ENCODE assay signal across 35 mouse cellular contexts in genomic region chr17:91875231-91875630, GRCm38 (mm10).
"Had no signal": no experiment of that assay in that cellular context is flagged by ENCODE, and none has a peak within 500 bp of the region (broad histone marks: within the 10 kb centered on the region; RNA-seq: fewer than 3 reads in every experiment).

No protein-coding gene starts in this region.

- H3K9ac ChIP-seq: heart, embryonic 12.5 days; heart, embryonic 13.5 days; heart, embryonic 15.5 days; hindbrain, embryonic 12.5 days; hindbrain, embryonic 13.5 days; hindbrain, embryonic 14.5 days; hindbrain, embryonic 15.5 days; intestine, embryonic 15.5 days; kidney, embryonic 15.5 days had no signal

- H3K9me3 ChIP-seq: heart, embryonic 10.5 days; heart, embryonic 12.5 days; heart, embryonic 13.5 days; heart, embryonic 15.5 days; hindbrain, embryonic 10.5 days; hindbrain, embryonic 12.5 days; hindbrain, embryonic 13.5 days; hindbrain, embryonic 15.5 days; intestine, embryonic 15.5 days; kidney, embryonic 15.5 days had no signal

- H3K4me1 ChIP-seq: heart, embryonic 10.5 days; heart, embryonic 12.5 days; heart, embryonic 13.5 days; heart, embryonic 15.5 days; hindbrain, embryonic 10.5 days; hindbrain, embryonic 12.5 days; hindbrain, embryonic 13.5 days; hindbrain, embryonic 15.5 days; intestine, embryonic 15.5 days; kidney, embryonic 15.5 days had no signal

- H3K27ac ChIP-seq: heart, embryonic 10.5 days; heart, embryonic 13.5 days; heart, embryonic 15.5 days; hindbrain, embryonic 10.5 days; hindbrain, embryonic 12.5 days; hindbrain, embryonic 13.5 days; hindbrain, embryonic 14.5 days; hindbrain, embryonic 15.5 days; hindbrain, postnatal 0 days; intestine, embryonic 15.5 days; kidney, embryonic 15.5 days; kidney, postnatal 0 days; layer of hippocampus, adult 2 months had no signal

- H3K4me3 ChIP-seq: heart, embryonic 10.5 days; heart, embryonic 12.5 days; heart, embryonic 13.5 days; heart, embryonic 15.5 days; hindbrain, embryonic 10.5 days; hindbrain, embryonic 12.5 days; hindbrain, embryonic 13.5 days; hindbrain, embryonic 15.5 days; intestine, embryonic 15.5 days; kidney, embryonic 15.5 days; layer of hippocampus, adult 2 months had no signal

- H3K4me2 ChIP-seq: heart, embryonic 11.5 days; heart, embryonic 12.5 days; heart, embryonic 13.5 days; heart, embryonic 15.5 days; hindbrain, embryonic 12.5 days; hindbrain, embryonic 13.5 days; hindbrain, embryonic 14.5 days; hindbrain, embryonic 15.5 days; intestine, embryonic 15.5 days; kidney, embryonic 15.5 days had no signal

- DNase-seq: heart, postnatal 10 days; heart, postnatal 14 days; heart, postnatal 36 days; heart, postnatal 4 days; kidney, adult 11 months; kidney, adult 18-20 months; kidney, adult 2 months; kidney, adult 8-10 months; kidney, adult 9 months; kidney, postnatal 10 days; kidney, postnatal 14 days; kidney, postnatal 25 days; kidney, postnatal 36 days; kidney, postnatal 4 days; layer of hippocampus, adult 9-11 months; layer of hippocampus, postnatal 36 days had no signal

- ATAC-seq: hindbrain, embryonic 16.5 days; hindbrain, postnatal 0 days; inflammation-experienced regulatory T-cells, adult 6 months; intestine, embryonic 15.5 days; intestine, embryonic 16.5 days; intestine, postnatal 0 days had no signal

- H3K36me3 ChIP-seq: heart, embryonic 10.5 days; heart, embryonic 12.5 days; heart, embryonic 13.5 days; heart, embryonic 15.5 days; hindbrain, embryonic 10.5 days; hindbrain, embryonic 12.5 days; hindbrain, embryonic 13.5 days; hindbrain, embryonic 15.5 days; intestine, embryonic 15.5 days; kidney, embryonic 15.5 days had no signal

- H3K27me3 ChIP-seq: heart, embryonic 12.5 days; heart, embryonic 13.5 days; heart, embryonic 15.5 days; hindbrain, embryonic 12.5 days; hindbrain, embryonic 13.5 days; hindbrain, embryonic 15.5 days; intestine, embryonic 15.5 days; kidney, embryonic 15.5 days had no signal
